Mouse (Mus musculus) stomach, embryonic 16.5 days (tissue): Measurements from ENCODE around the gene Supt6. TPM values are rescaled to one million over a fixed set of nuclear protein-coding genes. Genes with fewer than 3 reads are reported as not detected.
"Not testable (repeated sequence)": the region's sequence is repeated elsewhere in the genome, so short reads cannot be mapped to it uniquely, and the experiment has no call there.

ENCODE experiments used
- ATAC-seq: fragments of 200-750 bp; cut with Nextera tagmentation; 2 replicates; pipeline ENCODE4 v1.8.0; 2017; ENCODE audit warnings: moderate number of reproducible peaks, moderate TSS enrichment; ENCODE audit not compliant: insufficient read depth, low FRiP score
- H3K27ac ChIP-seq: fragments of 300-500 bp; sonication (generic); 2 replicates; pipeline ENCODE4 v1.5.1; 2014; ENCODE audit warnings: low read length
- H3K27me3 ChIP-seq: fragments of 300-500 bp; sonication (generic); 2 replicates; pipeline ENCODE4 v1.6.1; 2014; ENCODE audit warnings: low read length, control low read depth, mixed read lengths; ENCODE audit not compliant: control insufficient read depth, insufficient read depth
- H3K36me3 ChIP-seq: fragments of 300-500 bp; sonication (generic); 2 replicates; pipeline ENCODE4 v1.6.1; 2014; ENCODE audit warnings: low read length; ENCODE audit not compliant: control insufficient read depth, insufficient read depth
- H3K4me1 ChIP-seq: fragments of 300-500 bp; sonication (generic); 2 replicates; pipeline ENCODE4 v1.6.1; 2014; ENCODE audit warnings: low read length, control low read depth, mixed read lengths; ENCODE audit not compliant: control insufficient read depth, insufficient read depth
- H3K4me2 ChIP-seq: fragments of 300-500 bp; sonication (generic); 2 replicates; pipeline ENCODE4 v1.6.1; 2014; ENCODE audit warnings: low read depth, low read length, mixed read lengths
- H3K4me3 ChIP-seq: fragments of 300-500 bp; sonication (generic); replicated peaks from 2 replicates; pipeline ENCODE4 v1.5.1; 2014; ENCODE audit warnings: mild to moderate bottlenecking, low read length
- H3K9ac ChIP-seq: fragments of 300-500 bp; sonication (generic); 2 replicates; pipeline ENCODE4 v1.6.1; 2014; ENCODE audit warnings: low read length
- H3K9me3 ChIP-seq: fragments of 300-500 bp; sonication (generic); replicated peaks from 2 replicates; pipeline ENCODE4 v1.6.1; 2016; ENCODE audit warnings: low read length, control low read depth; ENCODE audit not compliant: control insufficient read depth
- WGBS: fragments of 180-500 bp; shearing (Covaris S2); extraction: QIAGEN DNeasy Blood & Tissue Kit; methylation state at CpG from one replicate; pipeline ENCODE4 v1.1.7; 2014; 5-methylcytosine and 5-hydroxymethylcytosine counted together
- polyA plus RNA-seq: library from polyadenylated mRNA; unstranded; fragments of >200 nt; fragmentation: Nextera tagmentation; extraction: Ambion mirVana; gene quantifications from 2 replicates; pipeline ENCODE4 v1.2.1, GENCODE M21; 2015

Supt6 gene
- polyA plus RNA-seq = 29.3 and 31.7 TPM in 2 replicates

DNA sequence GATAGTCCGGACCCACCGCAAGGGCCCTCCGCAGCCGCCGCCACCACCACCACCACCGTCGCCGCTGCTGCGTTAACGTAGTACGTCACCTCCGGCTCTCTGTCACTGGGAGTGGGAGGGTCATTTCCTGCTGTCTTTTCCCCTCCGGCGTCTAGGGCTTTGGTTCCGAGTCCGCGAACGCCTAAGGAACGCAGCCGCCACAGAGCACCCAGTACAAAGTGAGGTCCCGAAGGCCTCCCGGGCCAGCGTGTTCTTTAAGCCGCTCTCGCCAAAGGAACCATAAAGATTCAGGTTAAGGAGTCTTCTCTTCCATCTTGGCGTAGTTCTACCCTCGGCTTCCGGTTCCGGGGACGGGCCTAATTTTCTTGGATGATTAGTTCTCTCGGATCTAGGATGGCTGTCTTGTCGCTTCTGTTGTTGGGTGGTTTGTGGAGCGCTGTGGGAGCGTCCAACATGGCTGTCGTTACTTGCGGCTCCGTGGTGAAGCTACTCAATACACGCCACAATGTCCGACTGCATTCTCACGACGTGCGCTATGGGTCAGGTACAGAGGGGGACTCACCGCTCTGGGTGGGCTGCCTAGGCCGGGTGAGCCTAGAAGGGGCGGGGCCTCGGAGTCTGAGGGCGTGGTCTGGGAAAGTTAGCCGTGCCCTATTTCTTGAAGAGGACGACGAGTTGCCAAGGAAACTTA is at the start of gene Supt6, which contains the start of gene Sdf2:
Supt6 (minus strand) TSS at position 361 of the 691 bp plus-strand sequence.
Sdf2 (plus strand) TSS at position 120 of the 691 bp plus-strand sequence.
- Histone ChIP-seq H3K9ac (peak within 1 kb of the TSS; percentile 92), H3K9me3 (no peaks in the 10 kb centered on the region), H3K36me3 (no peaks in the 10 kb centered on the region), H3K27ac (peak within 1 kb of the TSS; percentile 98), H3K4me2 (peak within 1 kb of the TSS; percentile 83), H3K27me3 (no peaks in the 10 kb centered on the region), H3K4me3 (peak within 1 kb of the TSS; percentile 93), H3K4me1 (peaks cover 23% of the 10 kb centered on the region)
- peak; percentile 92 for ATAC-seq
- WGBS = under 1% methylated on average over 50 of the region's 50 CpGs

DNA sequence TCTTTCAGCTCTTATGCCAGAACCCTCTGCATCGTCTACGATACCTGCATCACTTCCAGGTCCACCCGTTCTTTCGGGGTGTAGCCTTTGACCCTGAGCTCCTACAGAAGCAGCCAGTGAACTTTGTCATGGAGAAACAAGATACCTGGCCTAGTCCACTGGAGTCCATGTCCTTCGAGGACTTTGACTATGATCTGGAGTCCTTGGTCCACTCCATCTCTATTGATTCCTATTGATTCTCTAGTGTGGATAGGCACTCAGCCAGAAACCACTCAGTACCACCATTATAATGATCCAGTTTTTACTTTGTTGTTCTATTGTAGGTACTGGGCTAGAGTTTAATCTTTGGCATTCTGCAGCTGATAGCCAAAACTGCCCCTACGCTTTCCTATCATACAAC is 48.8 kb upstream of the Supt6 start:
- H3K4me2 ChIP-seq = no peak overlapping the region
- H3K4me3 ChIP-seq = no peak overlapping the region
- 89% methylated on average over 6 of the region's 6 CpGs for WGBS
- no peak overlapping the region for H3K9ac ChIP-seq
- 0 out of 2 replicates have a peak, but pooled peaks cover 5% of the 10 kb centered on the region for H3K36me3 ChIP-seq
- no peaks in the 10 kb centered on the region for H3K9me3 ChIP-seq
- ATAC-seq = no peak
- no peaks in the 10 kb centered on the region for H3K4me1 ChIP-seq
- H3K27ac ChIP-seq = no peak overlapping the region
- no peaks in the 10 kb centered on the region for H3K27me3 ChIP-seq

DNA sequence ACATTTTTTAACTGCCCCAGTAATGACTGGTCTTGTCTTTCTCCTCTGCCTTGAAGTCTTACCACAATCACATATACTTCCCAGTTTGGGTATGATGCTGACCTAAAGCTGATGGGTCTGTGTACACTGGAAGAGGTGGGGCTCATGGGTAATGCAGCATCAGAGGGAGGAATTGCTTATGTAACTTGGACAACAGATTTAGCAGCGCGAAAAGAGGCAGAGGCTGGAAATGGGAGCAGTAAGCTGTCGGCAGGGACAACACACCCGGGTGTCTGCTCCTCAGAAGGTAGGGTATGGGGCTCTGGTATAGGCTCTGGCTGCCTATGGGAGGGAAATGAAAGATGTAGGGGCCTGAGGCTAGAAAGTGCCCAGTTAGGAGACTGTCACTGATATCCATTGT is 44.9 kb upstream of the Supt6 start, which contains the start of gene BC030499:
BC030499 (plus strand) TSS at position 188 of the 400 bp plus-strand sequence.
- H3K4me1 ChIP-seq = no peaks in the 10 kb centered on the region
- H3K27me3 ChIP-seq = no peaks in the 10 kb centered on the region
- H3K9ac ChIP-seq = no peak within 1 kb of the TSS
- no peak within 1 kb of the TSS for H3K27ac ChIP-seq
- H3K4me3 ChIP-seq = no peak within 1 kb of the TSS
- WGBS = 91% methylated on average over 4 of the region's 4 CpGs
- no peak for ATAC-seq
- H3K36me3 ChIP-seq = peaks cover 17% of the 10 kb centered on the region; the same call in 1 of the 2 replicates
- H3K9me3 ChIP-seq = no peaks in the 10 kb centered on the region
- H3K4me2 ChIP-seq = no peak within 1 kb of the TSS

DNA sequence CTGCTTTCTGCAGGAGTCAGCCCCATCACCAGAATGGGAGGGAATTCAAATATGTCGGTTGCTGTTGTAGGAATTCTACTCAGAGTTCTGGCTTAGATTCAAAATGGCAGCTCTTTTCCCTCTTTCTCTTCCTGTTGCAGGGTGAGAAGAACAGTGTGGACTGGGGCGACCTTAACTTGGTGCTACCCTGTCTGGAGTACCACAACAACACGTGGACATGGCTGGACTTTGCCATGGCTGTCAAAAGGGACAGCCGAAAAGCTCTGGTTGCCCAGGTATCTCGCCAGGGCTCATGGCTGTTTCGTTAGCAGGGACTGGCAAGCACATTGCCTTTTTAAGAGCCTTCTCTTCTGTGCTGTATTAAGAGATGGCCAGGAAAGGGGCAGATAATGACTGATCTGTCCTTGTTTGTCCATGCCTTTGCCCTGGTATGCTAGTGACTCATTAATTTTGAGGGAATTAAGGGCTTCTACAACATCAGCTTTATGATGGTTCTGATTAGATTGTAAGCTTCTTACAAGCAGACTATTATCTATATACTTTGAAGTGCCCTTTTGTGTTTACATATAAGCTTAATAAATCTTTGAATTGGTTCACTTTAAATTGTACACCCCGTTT is 43.5 kb upstream of the Supt6 start:
- Histone ChIP-seq H3K27ac (no peak overlapping the region), H3K4me1 (no peaks in the 10 kb centered on the region), H3K9me3 (no peaks in the 10 kb centered on the region), H3K9ac (no peak overlapping the region), H3K4me3 (no peak overlapping the region), H3K36me3 (peaks cover 21% of the 10 kb centered on the region), H3K27me3 (no peaks in the 10 kb centered on the region), H3K4me2 (no peak overlapping the region)
- WGBS = 85% methylated on average over 7 of the region's 7 CpGs
- ATAC-seq = no peak

DNA sequence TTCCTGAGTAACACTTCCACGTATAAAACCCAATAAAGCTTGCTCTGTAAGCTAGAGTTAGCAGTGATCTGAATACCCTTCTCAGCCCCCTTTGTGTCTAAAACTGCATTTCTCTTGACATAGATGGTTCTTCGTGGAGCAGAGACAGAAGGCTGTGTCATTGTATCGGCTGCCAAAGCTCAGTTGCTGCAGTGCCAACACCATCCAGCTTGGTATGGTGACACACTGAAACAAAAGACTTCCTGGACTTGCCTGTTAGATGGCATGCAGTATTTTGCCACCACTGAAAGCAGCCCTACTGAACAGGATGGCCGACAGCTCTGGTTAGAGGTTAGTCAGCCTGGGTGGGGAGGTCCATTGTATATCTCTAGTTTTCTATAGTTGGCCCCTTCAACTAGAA is 33.8 kb upstream of the Supt6 start:
- peaks cover 30% of the 10 kb centered on the region for H3K36me3 ChIP-seq
- no peak overlapping the region for H3K4me2 ChIP-seq
- WGBS = 89% methylated on average over 4 of the region's 4 CpGs
- no peak overlapping the region for H3K4me3 ChIP-seq
- no peaks in the 10 kb centered on the region for H3K27me3 ChIP-seq
- no peak for ATAC-seq
- H3K4me1 ChIP-seq = no peaks in the 10 kb centered on the region
- no peaks in the 10 kb centered on the region for H3K9me3 ChIP-seq
- H3K9ac ChIP-seq = no peak overlapping the region
- no peak overlapping the region for H3K27ac ChIP-seq

DNA sequence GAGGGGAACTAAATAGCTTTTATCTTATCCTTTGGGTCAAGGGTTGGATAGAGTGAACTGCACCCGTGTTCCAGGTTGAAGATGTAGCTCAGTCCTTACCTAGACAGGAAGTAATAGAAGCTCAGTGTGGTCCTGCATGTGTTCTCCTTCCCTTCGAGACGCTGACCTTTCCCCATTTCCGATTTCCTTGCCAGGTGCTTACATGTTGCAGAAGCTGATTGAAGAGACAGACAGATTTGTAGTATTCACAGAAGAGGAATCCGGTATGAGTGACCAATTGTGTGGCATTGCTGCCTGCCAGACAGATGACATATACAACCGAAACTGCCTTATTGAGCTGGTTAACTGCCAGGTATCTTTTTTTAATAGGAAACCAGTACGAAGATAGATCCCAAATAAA is 33.1 kb upstream of the Supt6 start:
- Histone ChIP-seq H3K9me3 (no peaks in the 10 kb centered on the region), H3K27me3 (no peaks in the 10 kb centered on the region), H3K4me1 (no peaks in the 10 kb centered on the region), H3K36me3 (peaks cover 36% of the 10 kb centered on the region; the same call in 1 of the 2 replicates), H3K4me3 (no peak overlapping the region), H3K9ac (no peak overlapping the region), H3K4me2 (no peak overlapping the region), H3K27ac (no peak overlapping the region)
- 81% methylated on average over 7 of the region's 7 CpGs for WGBS
- no peak for ATAC-seq

DNA sequence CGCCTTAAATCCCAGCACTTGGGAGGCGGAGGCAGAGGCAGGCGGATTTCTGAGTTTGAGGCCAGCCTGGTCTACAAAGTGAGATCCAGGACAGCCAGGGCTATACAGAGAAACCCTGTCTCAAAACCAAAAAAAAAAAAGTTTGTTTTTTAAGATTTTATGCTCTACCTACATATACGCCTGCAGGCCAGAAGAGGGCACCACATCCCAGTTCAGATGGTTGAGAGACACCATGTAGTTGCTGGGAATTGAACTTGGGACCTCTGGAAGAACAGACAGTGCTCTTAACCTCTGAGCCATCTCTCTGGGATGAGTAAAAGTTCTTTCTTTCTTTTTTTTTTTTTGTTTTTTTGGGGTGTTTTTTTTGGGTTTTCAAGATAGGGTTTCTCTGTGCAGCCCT is 30.4 kb upstream of the Supt6 start:
- not testable (repeated sequence) for H3K27ac ChIP-seq, H3K4me2 ChIP-seq, ATAC-seq, H3K9me3 ChIP-seq, H3K9ac ChIP-seq, H3K27me3 ChIP-seq, H3K4me1 ChIP-seq, H3K4me3 ChIP-seq
- 95% methylated on average over 4 of the region's 4 CpGs for WGBS
- H3K36me3 ChIP-seq = peaks cover 43% of the 10 kb centered on the region

DNA sequence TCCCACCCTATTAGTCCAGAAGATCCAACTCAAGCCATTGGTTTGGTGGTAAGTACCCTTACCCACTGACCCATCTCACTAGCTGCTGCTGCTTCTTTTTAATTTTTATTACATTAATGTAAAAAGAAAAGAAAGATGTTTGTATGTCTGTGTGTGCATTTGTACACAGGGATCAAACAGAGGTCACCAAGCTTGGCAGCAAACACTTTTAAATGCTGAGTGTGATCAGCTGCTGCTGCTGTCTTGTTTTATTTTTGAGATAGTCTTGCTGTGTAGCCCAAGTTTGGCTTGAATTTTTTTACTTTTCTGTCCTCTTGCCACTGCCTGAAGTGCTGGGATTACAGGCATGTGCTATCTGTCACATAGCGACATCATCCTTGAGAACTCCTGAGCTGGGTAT is 29.8 kb upstream of the Supt6 start:
- H3K27ac ChIP-seq = no peak overlapping the region
- no peaks in the 10 kb centered on the region for H3K4me1 ChIP-seq
- H3K27me3 ChIP-seq = no peaks in the 10 kb centered on the region
- WGBS = 96% methylated on average over 1 of the region's 1 CpGs
- H3K36me3 ChIP-seq = peaks cover 46% of the 10 kb centered on the region
- no peak for ATAC-seq
- no peak overlapping the region for H3K9ac ChIP-seq
- H3K4me3 ChIP-seq = no peak overlapping the region
- H3K9me3 ChIP-seq = no peaks in the 10 kb centered on the region
- H3K4me2 ChIP-seq = no peak overlapping the region

DNA sequence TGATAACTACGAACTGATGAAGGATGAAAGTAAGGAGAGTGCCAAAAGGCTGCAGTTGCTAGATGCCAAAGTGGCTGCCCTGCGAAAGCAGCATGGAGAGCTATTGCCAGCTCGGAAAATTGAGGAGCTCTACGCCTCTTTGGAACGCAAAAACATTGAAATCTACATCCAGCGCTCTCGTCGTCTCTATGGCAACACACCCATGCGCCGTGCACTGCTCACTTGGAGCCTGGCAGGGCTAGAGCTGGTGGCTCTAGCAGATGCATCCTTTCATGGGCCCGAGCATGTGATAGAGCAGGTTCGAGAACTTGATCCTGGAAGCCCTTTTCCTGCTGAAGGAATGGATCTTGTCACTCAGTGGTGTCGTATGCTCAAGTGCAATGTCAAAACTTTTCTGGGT is 26.2 kb upstream of the Supt6 start:
- peaks cover 41% of the 10 kb centered on the region for H3K36me3 ChIP-seq
- no peak overlapping the region for H3K27ac ChIP-seq
- no peak overlapping the region for H3K9ac ChIP-seq
- no peaks in the 10 kb centered on the region for H3K9me3 ChIP-seq
- H3K4me1 ChIP-seq = no peaks in the 10 kb centered on the region
- H3K27me3 ChIP-seq = no peaks in the 10 kb centered on the region
- 88% methylated on average over 13 of the region's 13 CpGs for WGBS
- H3K4me3 ChIP-seq = no peak overlapping the region
- H3K4me2 ChIP-seq = no peak overlapping the region
- no peak for ATAC-seq
